Mouse (Mus musculus) bone marrow macrophage, adult 2 months (primary cell): ENCODE measurements around the gene Cfl2.

Source experiments
- CTCF ChIP-seq: IDR thresholded peaks from 2 replicates; pipeline ENCODE4 v1.5.1; 2012; ENCODE audit warnings: low read depth, mild to moderate bottlenecking, low read length, moderate library complexity
- POLR2A ChIP-seq: IDR thresholded peaks from 2 replicates; pipeline ENCODE4 v1.6.1; 2012; ENCODE audit warnings: mild to moderate bottlenecking, low read depth, low read length, borderline replicate concordance

- TF ChIP-seq CTCF = no peak
- TF ChIP-seq POLR2A = no peak
These were observed 579 bp downstream of the Cfl2 start for GRCm38 (mm10) chr12:54861991-54862605.
